Mouse (Mus musculus): ENCODE data around the gene Fam222b. TPM values are rescaled to one million over a fixed set of nuclear protein-coding genes. Genes with fewer than 3 reads are reported as not detected.

Fam222b gene
- polyA plus RNA-seq, 1 experiment from 2014 or later = 30.7 TPM

- H3K4me3 ChIP-seq (replicated peaks) = no peak overlapping the region
- WGBS = 80% methylated on average over 2 of the region's 2 CpGs
- H3K27ac ChIP-seq = peak overlapping the region; percentile 30; the same call in 1 of the 2 replicates
- ATAC-seq = no peak
- no peak overlapping the region for H3K4me2 ChIP-seq (replicated peaks)
- H3K36me3 ChIP-seq = peaks cover 55% of the 10 kb centered on the region
- no peaks in the 10 kb centered on the region for H3K9me3 ChIP-seq
- H3K27me3 ChIP-seq = no peaks in the 10 kb centered on the region
- no peak overlapping the region for H3K9ac ChIP-seq (replicated peaks)
- H3K4me1 ChIP-seq (replicated peaks) = no peaks in the 10 kb centered on the region
Observed at GRCm38 (mm10) chr11:78143520-78143919, 49.1 kb downstream of the Fam222b start.

DNA sequence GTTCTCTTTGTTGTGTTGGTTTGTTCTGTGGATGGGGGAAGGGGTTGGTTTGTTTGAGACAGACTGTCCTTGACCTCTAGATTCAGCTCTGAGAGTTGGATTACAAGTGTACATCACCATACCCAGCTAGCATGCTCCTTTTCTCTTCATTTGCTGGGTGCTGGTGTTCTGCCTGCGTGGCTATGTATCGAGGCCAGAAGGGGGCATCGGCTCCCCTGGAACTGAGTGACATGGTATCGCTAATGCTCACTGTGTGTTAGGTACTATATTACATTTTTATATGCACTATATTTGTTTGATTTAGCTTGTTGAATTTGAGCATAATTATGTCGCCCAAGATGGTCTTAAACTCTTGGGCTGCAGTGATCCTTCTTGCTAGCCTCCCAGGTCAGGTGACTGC lies 51.7 kb downstream of the Fam222b start:
- ATAC-seq = no peak
- Histone ChIP-seq H3K4me1 (replicated peaks) (no peaks in the 10 kb centered on the region), H3K27me3 (no peaks in the 10 kb centered on the region), H3K9ac (replicated peaks) (no peak overlapping the region), H3K27ac (no peak overlapping the region), H3K4me2 (replicated peaks) (no peak overlapping the region), H3K36me3 (peaks cover 80% of the 10 kb centered on the region), H3K9me3 (0 out of 2 replicates have a peak, but pooled peaks cover 3% of the 10 kb centered on the region), H3K4me3 (replicated peaks) (no peak overlapping the region)
- WGBS = 90% methylated on average over 5 of the region's 5 CpGs

DNA sequence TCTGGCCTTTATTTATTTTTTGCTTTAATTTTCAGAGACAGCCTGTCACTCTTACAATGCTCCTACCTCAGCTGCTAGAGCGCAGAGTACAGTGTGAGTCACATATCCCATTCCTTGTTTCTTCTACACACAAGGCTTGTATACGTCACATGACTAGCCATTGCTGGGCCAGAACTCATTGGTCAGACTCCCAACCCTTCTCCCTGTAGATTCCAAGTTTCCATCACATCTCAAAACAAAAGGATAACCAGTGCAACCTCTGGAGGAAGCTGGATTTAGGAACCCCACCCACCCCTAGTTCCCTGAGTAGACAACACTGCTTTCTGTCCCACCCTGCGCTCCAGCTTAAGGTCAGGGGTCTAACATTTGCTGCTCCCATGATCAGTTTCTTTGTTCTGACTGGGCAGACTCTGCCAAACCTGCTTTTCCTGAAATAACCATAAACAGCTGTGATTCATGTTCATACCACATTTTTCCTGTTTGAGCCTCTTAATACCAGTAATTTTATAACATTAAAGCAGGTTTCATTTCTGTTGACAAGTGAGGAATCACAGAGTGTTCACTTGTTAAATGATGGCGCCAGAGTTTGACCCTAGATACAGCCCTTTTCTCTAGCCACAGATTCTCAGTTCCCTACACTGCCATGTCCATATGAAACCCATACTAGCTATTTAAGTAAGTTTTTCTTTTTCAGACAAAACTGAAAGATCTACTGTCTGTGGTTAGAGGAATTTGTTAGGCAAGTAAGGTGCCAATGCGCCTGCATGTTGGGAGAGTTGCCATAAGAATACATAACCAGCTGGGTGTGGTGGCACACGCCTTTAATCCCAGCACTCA lies 52.5 kb downstream of the Fam222b start:
- Histone ChIP-seq H3K27ac (no peak overlapping the region), H3K9me3 (0 out of 2 replicates have a peak, but pooled peaks cover 3% of the 10 kb centered on the region), H3K27me3 (no peaks in the 10 kb centered on the region), H3K4me2 (replicated peaks) (no peak overlapping the region), H3K4me3 (replicated peaks) (no peak overlapping the region), H3K36me3 (peaks cover 83% of the 10 kb centered on the region), H3K4me1 (replicated peaks) (no peaks in the 10 kb centered on the region), H3K9ac (replicated peaks) (no peak overlapping the region)
- ATAC-seq = no peak
- WGBS = 96% methylated on average over 6 of the region's 6 CpGs

GRCm38 (mm10) chr11:78151161-78151560 lies 56.7 kb downstream of the Fam222b start:
- Histone ChIP-seq H3K4me3 (replicated peaks) (no peak overlapping the region), H3K9ac (replicated peaks) (no peak overlapping the region), H3K4me1 (replicated peaks) (peaks cover 20% of the 10 kb centered on the region; the same call in 1 of the 2 replicates), H3K36me3 (peaks cover 88% of the 10 kb centered on the region), H3K27ac (no peak overlapping the region), H3K9me3 (0 out of 2 replicates have a peak, but pooled peaks cover 3% of the 10 kb centered on the region), H3K27me3 (no peaks in the 10 kb centered on the region), H3K4me2 (replicated peaks) (no peak overlapping the region)
- 42% methylated on average over 1 of the region's 1 CpGs for WGBS
- ATAC-seq = no peak

DNA sequence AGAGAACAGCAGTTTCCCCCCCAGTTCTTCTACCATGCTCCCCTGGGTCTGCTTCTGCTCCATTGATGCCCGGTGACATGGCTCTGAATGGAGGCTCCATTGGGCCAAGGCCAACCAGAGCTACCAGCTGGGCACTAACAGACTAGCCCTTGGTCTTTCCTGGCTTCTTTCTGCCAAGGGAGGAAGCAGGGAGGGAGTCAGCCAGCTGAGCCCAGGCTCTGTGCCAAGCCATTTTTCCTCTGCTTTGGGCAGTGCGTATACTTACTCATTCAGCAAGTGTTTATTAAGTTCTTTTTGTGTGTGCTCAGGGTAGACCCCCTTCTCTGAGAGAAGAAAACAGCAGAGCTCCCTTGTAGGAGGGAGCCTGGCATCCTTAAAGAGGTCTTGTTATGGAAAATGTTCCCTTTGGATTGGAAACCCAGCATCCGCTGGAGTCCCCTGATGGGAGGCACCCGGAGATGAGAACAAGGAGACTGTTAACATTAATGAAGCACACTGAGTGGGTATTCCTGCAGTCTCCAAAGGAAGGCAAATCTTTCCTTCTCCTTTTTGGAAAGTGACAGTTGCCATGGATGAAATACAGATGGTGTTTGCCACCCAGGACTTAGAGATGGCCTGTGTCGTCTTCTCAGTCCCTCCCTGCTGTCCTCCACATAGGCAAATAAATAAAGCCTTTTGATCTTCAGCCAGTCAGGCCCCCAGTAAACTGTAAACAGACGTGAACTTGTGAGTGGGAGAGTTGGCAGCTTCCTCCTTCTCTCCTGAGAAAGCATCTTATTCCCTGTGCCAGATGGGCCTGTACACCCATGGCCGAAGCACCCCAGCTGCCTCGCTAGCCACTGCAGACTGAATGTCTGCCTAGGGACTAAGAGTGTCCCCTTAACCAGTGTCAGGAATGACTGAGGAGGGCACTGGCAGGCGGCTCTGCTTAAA lies 58.1 kb downstream of the Fam222b start:
- Histone ChIP-seq H3K27me3 (no peaks in the 10 kb centered on the region), H3K4me2 (replicated peaks) (no peak overlapping the region), H3K4me1 (replicated peaks) (peaks cover 22% of the 10 kb centered on the region; the same call in 1 of the 2 replicates), H3K36me3 (peaks cover 85% of the 10 kb centered on the region), H3K4me3 (replicated peaks) (no peak overlapping the region), H3K9ac (replicated peaks) (0 out of 2 replicates have a peak overlapping the region, but pooled peaks have one; percentile 23), H3K27ac (peak overlapping the region; percentile 73), H3K9me3 (0 out of 2 replicates have a peak, but pooled peaks cover 3% of the 10 kb centered on the region)
- WGBS = 63% methylated on average over 9 of the region's 9 CpGs
- ATAC-seq = peak; percentile 72

DNA sequence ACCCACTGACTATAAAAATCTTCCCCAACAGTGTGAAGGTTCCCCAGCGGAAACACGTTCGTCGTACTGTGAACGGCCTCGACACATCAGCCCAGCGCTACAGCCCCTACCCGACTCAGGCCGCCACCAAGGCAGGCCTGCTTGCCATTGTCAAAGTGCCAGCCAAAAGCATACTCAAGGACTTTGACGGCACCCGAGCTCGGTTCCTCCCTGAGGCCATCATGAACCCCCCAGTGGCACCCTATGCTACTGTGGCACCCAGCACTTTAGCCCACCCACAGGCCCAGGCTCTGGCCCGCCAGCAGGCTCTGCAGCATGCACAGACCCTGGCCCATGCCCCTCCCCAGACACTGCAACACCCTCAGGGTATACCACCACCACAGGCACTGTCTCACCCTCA lies 59.3 kb downstream of the Fam222b start:
- 83% methylated on average over 13 of the region's 13 CpGs for WGBS
- no peak; the same call in 1 of the 2 replicates for ATAC-seq
- H3K27me3 ChIP-seq = no peaks in the 10 kb centered on the region
- peaks cover 26% of the 10 kb centered on the region; the same call in 1 of the 2 replicates for H3K4me1 ChIP-seq (replicated peaks)
- peaks cover 87% of the 10 kb centered on the region for H3K36me3 ChIP-seq
- H3K4me2 ChIP-seq (replicated peaks) = no peak overlapping the region
- H3K9me3 ChIP-seq = 0 out of 2 replicates have a peak, but pooled peaks cover 3% of the 10 kb centered on the region
- no peak overlapping the region for H3K9ac ChIP-seq (replicated peaks)
- peak overlapping the region; percentile 73 for H3K27ac ChIP-seq
- H3K4me3 ChIP-seq (replicated peaks) = no peak overlapping the region

DNA sequence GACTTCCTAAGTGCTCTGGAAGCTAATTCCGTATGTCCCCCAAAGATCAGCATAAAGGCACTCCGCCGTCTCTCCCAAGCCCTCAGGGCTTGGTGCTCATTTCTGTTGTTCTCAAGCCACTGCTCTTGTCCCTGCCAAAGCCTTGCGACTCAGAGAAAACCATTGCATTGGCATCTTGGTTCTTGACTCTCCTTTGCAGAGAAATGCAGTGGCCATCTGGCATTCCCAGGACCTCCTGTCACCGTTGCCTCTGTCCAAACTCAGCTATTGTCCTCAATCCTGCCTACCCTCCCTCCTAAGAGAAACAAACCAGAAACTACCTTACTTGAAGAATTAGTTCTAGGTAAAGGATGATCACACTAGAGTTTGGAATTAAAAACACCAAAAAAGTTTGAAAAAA lies 61.2 kb downstream of the Fam222b start:
- Histone ChIP-seq H3K4me2 (replicated peaks) (no peak overlapping the region), H3K4me1 (replicated peaks) (peaks cover 33% of the 10 kb centered on the region), H3K9ac (replicated peaks) (no peak overlapping the region), H3K4me3 (replicated peaks) (no peak overlapping the region), H3K27me3 (no peaks in the 10 kb centered on the region), H3K36me3 (peaks cover 87% of the 10 kb centered on the region), H3K9me3 (no peaks in the 10 kb centered on the region), H3K27ac (no peak overlapping the region)
- ATAC-seq = no peak
- WGBS = 83% methylated on average over 5 of the region's 5 CpGs

DNA sequence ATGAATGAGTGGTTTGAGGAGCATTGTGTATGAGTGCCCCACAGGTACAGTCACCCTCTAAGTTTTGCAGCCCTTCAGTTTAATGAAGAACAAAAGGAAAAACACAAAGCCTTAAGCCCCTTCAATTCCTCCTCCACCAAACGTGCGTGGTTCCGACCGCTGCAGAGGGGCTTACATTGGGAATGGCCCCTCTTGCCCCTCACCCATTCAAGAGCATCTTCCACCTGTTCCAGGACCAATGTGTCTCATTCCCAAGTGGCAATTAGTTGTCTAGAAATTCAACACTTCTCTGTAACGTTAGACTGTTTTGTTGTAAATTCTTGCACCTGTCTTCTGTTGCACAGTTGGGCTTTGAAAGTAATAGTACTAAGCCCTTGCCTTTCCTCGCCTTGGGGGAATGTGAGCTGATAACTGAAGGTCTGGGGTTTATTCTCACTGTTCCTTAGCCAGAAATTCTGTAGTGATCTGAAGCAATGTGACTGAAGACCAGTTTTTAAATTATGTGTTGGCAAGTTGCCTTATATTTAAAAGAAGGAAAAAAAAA lies 61.8 kb downstream of the Fam222b start:
- WGBS = 67% methylated on average over 6 of the region's 6 CpGs
- no peak overlapping the region; the same call in 1 of the 2 replicates for H3K27ac ChIP-seq
- no peak for ATAC-seq
- H3K4me3 ChIP-seq (replicated peaks) = no peak overlapping the region
- no peak overlapping the region for H3K4me2 ChIP-seq (replicated peaks)
- H3K36me3 ChIP-seq = peaks cover 87% of the 10 kb centered on the region
- H3K9ac ChIP-seq (replicated peaks) = no peak overlapping the region
- peaks cover 39% of the 10 kb centered on the region for H3K4me1 ChIP-seq (replicated peaks)
- no peaks in the 10 kb centered on the region for H3K27me3 ChIP-seq
- H3K9me3 ChIP-seq = no peaks in the 10 kb centered on the region

DNA sequence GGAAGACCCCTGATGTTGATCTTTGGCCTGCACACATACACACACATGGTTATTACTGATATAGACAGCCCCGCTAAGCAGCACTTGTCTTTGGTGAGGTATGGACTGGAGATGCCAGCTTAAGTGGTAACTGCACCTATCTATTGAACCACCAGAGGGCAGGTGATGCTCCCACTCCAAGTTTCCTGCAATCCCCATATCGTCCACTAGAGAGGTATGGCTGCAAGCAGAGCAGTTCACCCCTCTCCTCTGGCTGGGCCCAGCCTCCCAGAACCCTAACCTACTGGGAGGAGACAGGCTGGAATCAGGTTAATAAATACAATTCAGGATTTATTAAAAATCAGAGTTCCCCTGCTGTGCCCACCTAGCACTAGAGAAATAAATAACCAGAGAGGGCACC lies 64.6 kb downstream of the Fam222b start:
- no peak overlapping the region for H3K4me2 ChIP-seq (replicated peaks)
- H3K36me3 ChIP-seq = peaks cover 84% of the 10 kb centered on the region
- peak; percentile 35 for ATAC-seq
- peak overlapping the region; percentile 44; the same call in 1 of the 2 replicates for H3K27ac ChIP-seq
- no peaks in the 10 kb centered on the region for H3K9me3 ChIP-seq
- no peaks in the 10 kb centered on the region for H3K27me3 ChIP-seq
- 28% methylated on average over 2 of the region's 2 CpGs for WGBS
- no peak overlapping the region for H3K4me3 ChIP-seq (replicated peaks)
- peaks cover 43% of the 10 kb centered on the region for H3K4me1 ChIP-seq (replicated peaks)
- no peak overlapping the region for H3K9ac ChIP-seq (replicated peaks)

GRCm38 (mm10) chr11:78159557-78159956 lies 65.1 kb downstream of the Fam222b start:
- no peak overlapping the region for H3K4me3 ChIP-seq (replicated peaks)
- H3K9ac ChIP-seq (replicated peaks) = no peak overlapping the region
- no peaks in the 10 kb centered on the region for H3K9me3 ChIP-seq
- ATAC-seq = peak; percentile 13; the same call in 1 of the 2 replicates
- H3K4me2 ChIP-seq (replicated peaks) = no peak overlapping the region
- H3K4me1 ChIP-seq (replicated peaks) = peaks cover 43% of the 10 kb centered on the region
- H3K36me3 ChIP-seq = peaks cover 79% of the 10 kb centered on the region
- H3K27me3 ChIP-seq = no peaks in the 10 kb centered on the region
- 77% methylated on average over 7 of the region's 7 CpGs for WGBS
- peak overlapping the region; percentile 44; the same call in 1 of the 2 replicates for H3K27ac ChIP-seq

DNA sequence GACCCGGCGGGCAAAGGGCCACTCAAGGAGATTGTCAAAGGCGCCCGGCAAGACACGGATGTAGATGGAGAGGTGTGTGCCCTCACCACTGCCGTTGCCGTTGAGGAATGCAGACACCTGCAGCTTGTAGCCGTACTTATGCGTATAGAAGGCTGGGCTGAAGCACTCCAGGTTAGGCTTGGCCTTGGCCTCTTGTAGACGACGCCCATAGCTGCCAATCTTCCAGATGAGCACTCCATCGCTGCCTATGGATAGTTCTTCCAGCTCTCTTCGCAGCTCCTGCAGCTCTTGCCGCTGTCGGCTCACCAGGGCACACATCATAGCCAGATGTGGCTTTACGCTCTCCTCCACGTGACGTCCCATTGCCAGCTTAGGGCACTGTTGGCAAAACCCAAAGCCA lies 65.7 kb downstream of the Fam222b start:
- Histone ChIP-seq H3K27me3 (no peaks in the 10 kb centered on the region), H3K9ac (replicated peaks) (no peak overlapping the region), H3K9me3 (no peaks in the 10 kb centered on the region), H3K27ac (no peak overlapping the region), H3K4me1 (replicated peaks) (peaks cover 43% of the 10 kb centered on the region), H3K36me3 (peaks cover 73% of the 10 kb centered on the region), H3K4me2 (replicated peaks) (no peak overlapping the region), H3K4me3 (replicated peaks) (no peak overlapping the region)
- no peak for ATAC-seq
- 89% methylated on average over 18 of the region's 18 CpGs for whole genome bisulfite sequencing
